Mouse (Mus musculus): Measurements from ENCODE around the gene Gas1.

- TF ChIP-seq CTCF (IDR thresholded peaks at IDR 0.05; ENCODE audit: low read depth) (no peak), EP300 (optimal IDR thresholded peaks at IDR 0.05) (no peak)
Observed at GRCm38 (mm10) chr13:60126338-60126737, 50.8 kb downstream of the Gas1 start.

Data from stomach, postnatal 0 days (tissue).